Mouse (Mus musculus): ENCODE results near the gene Sugct.

The Sugct gene

GRCm38 (mm10) chr13:17694911-17695699, at the start of gene Sugct, which contains the start of gene Mplkip:
Sugct (minus strand) TSS chr13:17695553.
Mplkip (plus strand) TSS chr13:17695192.
- peak; percentile 100 for DNase-seq

GRCm38 (mm10) chr13:17728798-17729197, 33.4 kb upstream of the Sugct start:
- no peak for DNase-seq

GRCm38 (mm10) chr13:17727922-17728321, 32.6 kb upstream of the Sugct start:
- DNase-seq: no peak

- DNase-seq: no peak
Observed at GRCm38 (mm10) chr13:17717357-17717756, 22.0 kb upstream of the Sugct start.

GRCm38 (mm10) chr13:17708784-17709311, 13.5 kb upstream of the Sugct start:
- DNase-seq: no peak

DNA sequence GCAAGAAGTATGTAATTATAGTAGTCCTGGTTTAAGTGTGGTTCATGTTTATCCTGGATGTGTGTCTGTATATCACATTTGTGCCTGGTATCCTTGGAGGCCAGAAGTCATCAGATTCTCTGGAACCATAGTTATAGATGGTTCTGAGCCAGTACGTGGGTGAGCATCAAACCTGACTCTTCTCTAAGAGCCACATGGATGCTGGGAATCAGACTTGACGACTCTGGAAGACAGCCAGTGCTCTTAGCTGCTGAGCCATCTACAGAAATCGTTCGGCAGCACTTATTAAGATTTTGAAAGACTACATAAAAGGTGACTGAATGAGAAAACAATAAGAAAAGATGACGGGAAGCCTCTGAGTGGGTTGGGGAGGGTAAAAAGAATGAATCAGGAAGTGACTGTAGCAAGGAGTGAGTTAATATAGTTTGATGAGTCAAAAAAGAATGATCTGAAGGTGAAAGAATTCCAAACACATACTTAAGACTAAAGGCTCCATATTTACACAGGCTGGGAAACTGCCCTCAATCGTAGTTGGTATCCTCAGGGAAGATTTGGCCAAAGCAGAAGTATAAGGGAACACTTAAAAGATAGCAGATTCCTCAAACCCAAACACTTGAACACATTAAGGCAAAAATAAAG, 10.0 kb upstream of the Sugct start:
- DNase-seq: no peak

GRCm38 (mm10) chr13:17702311-17702710, 7.0 kb upstream of the Sugct start:
- DNase-seq: no peak

DNA sequence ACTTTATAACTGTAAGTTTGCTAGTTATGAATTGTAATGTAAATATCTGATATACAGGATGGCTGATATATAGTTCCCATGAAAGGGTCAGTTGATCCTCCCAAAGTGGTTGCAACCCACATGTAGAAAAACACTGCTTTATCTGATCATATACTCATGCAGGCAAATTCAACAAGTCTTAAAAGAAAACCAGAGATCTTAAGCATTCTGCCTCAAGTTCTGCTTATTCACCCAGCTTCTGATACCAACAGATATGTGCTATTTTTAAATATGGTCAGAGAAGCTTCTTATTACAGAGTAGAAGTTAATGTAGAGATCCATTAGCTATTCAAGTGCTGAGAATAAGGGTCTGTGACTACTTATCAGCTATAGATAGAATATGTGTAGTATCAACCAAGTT, 6.0 kb upstream of the Sugct start:
- DNase-seq: no peak

DNA sequence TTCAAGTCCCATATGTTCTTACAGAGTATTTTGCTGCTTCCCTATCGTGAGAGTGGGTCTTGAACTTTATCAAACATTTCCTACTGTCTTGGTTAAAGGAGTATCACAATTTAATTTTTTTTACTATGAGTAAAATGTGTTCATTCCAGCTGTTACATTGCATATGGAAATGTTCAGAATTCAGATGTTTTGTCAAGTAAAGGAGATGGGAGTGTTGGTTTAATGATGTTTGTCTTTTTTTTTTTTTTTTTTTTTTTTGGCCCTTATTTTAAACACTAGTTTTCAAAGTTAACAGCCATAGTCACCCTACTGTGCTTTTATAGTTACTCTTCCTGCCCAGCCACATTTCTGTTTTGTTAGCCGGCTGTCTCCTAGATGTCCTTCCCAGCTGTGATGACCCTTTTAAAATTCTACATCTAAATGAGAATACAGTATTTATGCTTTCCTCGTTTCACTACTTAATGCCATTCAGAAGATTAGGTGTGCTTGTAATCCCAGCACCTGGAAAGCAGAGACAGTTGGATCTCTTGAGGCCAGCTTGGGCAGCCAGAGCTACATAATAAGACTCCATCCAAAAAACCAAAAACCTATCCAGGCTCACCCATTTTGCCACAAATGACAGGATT, 4.8 kb upstream of the Sugct start:
- DNase-seq: no peak

DNA sequence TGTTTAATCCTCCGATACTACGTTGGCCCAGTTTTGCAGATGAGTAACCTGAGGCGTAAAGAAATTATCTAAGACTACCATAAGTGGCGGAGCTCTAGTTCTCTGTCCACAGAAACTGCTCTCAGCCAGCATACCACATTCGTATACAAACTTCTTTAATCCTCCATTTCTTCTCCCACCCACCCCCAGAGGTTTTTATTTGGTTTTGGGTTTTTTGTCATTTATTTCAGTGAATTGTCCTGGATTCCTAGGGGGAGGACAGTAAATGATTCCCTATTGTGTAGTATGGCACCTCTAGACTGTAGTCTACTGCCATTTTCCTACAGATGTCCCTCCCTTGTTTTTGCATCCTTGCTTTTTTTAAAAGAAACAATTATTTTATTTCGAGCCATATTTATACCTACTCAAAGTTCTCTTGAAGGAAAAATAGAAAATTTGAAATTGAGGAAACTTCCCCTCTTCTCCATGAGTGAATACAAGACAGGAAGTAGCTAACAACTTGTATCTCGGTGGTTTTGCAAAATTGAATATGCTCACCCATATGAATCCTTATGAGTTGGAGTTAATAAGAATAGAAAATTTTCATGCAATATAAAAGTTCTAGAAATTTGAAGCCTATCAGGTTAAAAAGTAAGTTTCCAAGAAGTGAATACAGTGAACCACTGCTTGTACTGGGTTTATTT, 686 bp upstream of the Sugct start:
- no peak for DNase-seq

DNA sequence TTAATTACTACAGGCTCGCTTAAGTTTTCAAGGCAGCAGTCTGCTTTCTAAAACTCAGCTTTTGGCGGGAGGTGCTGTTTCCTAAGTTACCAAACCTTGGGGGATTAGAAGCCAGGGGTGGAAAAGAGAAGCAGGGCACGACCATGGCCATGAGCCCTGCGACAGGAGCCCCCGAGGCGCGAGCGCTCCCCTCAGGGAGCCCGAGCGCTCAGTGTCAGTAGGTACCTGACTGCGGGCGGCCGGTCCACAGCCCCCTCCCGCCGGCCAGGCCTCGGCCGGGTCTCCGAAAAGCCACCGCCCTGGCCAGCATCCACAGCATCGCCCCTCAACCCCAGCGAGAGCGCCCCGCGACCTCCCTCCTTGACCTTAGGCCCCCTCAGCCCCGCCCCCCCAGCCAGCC, 939 bp downstream of the Sugct start:
- no peak for DNase-seq

DNA sequence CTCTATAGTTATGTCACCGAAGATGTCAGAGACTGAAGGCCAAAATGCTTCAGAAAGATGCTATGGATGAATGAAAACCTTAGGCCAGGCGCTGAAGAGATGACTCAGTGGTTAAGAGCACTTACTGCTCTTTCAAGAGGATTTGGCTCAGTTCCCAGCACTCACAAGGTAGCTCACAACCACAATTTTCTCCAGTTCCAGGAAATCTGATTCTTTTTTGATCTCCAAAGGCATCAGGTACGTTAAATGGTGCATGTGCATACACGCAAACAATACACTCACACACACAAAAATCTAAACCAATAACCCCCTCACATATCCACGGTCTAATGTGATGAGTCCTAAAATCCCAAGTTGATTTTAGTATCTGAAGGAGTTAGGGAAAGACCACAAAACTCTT, 1.5 kb downstream of the Sugct start:
- DNase-seq: peak; percentile 3

- no peak for DNase-seq
Observed at GRCm38 (mm10) chr13:17691436-17691835, 3.9 kb downstream of the Sugct start.

- no peak for DNase-seq
Observed at GRCm38 (mm10) chr13:17690686-17691085, 4.7 kb downstream of the Sugct start.

DNA sequence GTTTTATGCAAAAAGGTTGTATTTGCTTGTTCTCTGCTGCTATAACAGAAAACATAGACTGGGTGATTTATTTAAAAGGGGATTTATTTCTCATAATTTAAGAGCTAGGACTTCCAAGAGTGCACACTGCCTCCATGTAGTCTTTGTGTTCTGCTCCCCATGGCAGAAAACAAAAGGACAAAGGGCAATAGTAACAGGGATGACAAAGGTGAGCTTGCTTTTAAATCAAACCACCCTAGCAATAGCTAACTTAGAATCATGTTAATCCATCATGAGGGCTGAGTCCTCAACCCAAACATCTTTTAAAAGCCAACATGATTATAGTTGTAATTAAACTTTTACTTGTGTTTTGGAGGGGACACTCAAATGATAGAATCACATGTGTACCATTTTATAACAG, 5.9 kb downstream of the Sugct start:
- DNase-seq: no peak

GRCm38 (mm10) chr13:17671122-17671521, 24.2 kb downstream of the Sugct start:
- DNase-seq: no peak

DNA sequence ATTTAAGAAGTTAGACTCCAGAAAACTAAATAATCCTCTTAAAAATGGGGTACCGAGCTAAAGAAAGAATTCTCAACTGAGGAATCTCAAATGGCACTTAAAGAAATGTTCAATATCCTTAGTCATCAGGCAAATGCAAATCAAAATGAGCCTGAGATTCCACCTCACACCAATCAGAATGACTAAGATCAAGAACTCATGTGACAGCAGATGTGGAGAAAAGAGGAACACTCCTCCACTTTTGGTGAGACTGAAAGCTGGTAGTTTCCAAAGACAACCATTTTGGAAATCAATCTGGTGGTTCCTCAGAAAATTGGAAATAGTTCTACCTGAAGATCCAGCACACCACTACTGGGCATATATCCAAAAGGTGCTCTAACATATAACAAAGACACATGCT, 28.0 kb downstream of the Sugct start:
- DNase-seq: no peak

DNA sequence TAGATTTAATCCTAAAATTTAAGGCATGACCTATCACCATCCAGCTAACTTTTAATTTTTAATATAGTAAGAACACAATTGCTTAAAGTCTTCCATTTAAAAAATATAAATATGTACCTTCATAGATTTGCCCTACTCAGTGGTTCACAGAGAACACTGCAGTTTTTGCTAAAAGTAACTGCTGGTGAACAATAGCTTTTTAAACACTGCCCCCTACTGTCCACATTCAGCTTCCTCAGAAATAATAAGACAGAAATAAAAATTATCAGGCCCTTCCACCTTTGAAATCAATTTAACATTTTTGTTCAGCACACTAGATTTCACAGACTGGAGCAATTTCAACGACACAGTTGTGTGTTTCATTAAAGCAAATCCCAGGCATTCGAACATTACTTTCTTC, 53.1 kb downstream of the Sugct start:
- no peak for DNase-seq

DNA sequence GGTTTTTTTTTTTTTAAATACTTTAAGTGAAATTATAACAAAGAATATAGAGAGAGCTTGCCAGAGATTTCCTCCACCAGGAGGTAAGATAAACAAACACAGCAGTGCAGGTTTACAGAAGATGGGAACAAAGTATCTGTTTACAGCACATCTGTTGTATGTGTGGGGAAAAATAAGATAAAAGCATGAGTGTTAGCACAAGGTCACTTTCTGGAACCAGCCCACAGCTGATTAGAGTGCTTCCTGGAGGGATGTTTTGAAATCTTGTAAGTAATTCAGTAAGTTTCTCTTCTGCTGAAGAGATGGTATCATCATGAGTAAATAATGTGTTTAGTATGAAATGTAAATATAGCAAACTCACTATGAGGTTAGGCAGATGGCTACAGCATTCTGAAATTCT, 57.3 kb downstream of the Sugct start:
- no peak for DNase-seq

DNA sequence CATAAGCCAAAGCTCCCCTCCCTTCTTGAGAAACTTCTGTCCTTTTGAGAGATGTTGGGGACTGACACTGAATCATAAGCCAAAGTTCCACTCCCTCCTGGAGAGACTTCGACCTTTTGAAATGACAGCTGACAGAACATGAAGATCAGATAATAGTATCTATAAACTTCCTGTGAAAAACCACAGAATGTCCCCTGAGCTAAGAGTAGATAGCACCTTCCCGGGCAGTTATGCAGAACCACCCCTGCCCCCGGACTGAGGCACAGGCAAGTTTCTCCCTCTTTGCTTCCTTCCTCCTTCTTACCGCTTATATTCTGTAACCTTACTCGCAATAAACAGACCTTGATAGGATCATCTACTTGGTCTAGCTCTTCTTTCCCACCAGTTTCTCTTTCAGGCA, 68.2 kb downstream of the Sugct start:
- DNase-seq: no peak

- DNase-seq: no peak
Observed at GRCm38 (mm10) chr13:17624976-17625375, 70.4 kb downstream of the Sugct start.

DNA sequence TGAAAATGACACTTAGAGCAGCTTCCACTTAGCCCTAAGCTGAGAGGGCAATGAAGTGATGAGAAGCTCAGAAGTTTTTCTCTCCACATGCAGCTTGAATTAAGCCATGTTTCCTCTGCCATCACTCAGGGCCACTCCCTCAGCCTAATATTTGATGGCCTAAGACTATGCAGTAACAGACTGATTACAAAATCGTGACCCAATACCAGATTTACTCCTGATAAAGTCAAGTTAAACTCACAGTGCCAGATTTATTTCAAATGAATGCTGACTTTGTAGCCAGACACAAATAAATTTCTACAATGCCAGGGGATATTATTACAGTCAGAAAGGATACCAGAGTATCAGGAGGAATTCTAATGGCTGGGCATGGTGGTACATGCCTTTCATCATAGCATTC, 89.1 kb downstream of the Sugct start:
- no peak for DNase-seq

- DNase-seq: no peak
Observed at GRCm38 (mm10) chr13:17604670-17605069, 90.7 kb downstream of the Sugct start.
